Mouse (Mus musculus) midbrain, embryonic 14.5 days (tissue): Measurements from ENCODE around the gene A430005L14Rik. TPM values are rescaled to one million over a fixed set of nuclear protein-coding genes. Genes with fewer than 3 reads are reported as not detected.

ENCODE experiments used
- ATAC-seq: fragments of 200-750 bp; cut with Nextera tagmentation; 2 replicates; pipeline ENCODE4 v1.8.0; 2017; ENCODE audit warnings: moderate number of reproducible peaks, moderate library complexity; ENCODE audit not compliant: low FRiP score, low TSS enrichment
- DNase-seq: peaks from one replicate; pipeline ENCODE4 v3.0.0-alpha.2; 2015
- H3K27ac ChIP-seq: fragments of 300-500 bp; sonication (generic); replicated peaks from 2 replicates; pipeline ENCODE4 v1.5.1; 2014; ENCODE audit warnings: mild to moderate bottlenecking, low read depth, low read length, moderate library complexity
- H3K27me3 ChIP-seq: fragments of 300-500 bp; sonication (generic); 2 replicates; pipeline ENCODE4 v1.6.1; 2014; ENCODE audit warnings: low read length, control low read depth, mixed read lengths; ENCODE audit not compliant: control insufficient read depth, insufficient read depth
- H3K36me3 ChIP-seq: fragments of 300-500 bp; sonication (generic); 2 replicates; pipeline ENCODE4 v1.6.1; 2014; ENCODE audit warnings: low read length, control low read depth; ENCODE audit not compliant: control insufficient read depth, insufficient read depth
- H3K4me1 ChIP-seq: fragments of 300-500 bp; sonication (generic); 2 replicates; pipeline ENCODE4 v1.6.1; 2014; ENCODE audit warnings: mild to moderate bottlenecking, antibody characterized with exemption, low read length, control low read depth; ENCODE audit not compliant: control insufficient read depth, insufficient read depth
- H3K4me2 ChIP-seq: fragments of 300-500 bp; sonication (generic); 2 replicates; pipeline ENCODE4 v1.6.1; 2014; ENCODE audit warnings: mild to moderate bottlenecking, low read length, moderate library complexity
- H3K4me3 ChIP-seq: fragments of 300-500 bp; sonication (generic); replicated peaks from 2 replicates; pipeline ENCODE4 v1.5.1; 2014; ENCODE audit warnings: low read depth, low read length
- H3K9ac ChIP-seq: fragments of 300-500 bp; sonication (generic); replicated peaks from 2 replicates; pipeline ENCODE4 v1.6.1; 2014; ENCODE audit warnings: mild to moderate bottlenecking, low read length, moderate library complexity
- H3K9me3 ChIP-seq: fragments of 300-500 bp; sonication (generic); 2 replicates; pipeline ENCODE4 v1.6.1; 2016; ENCODE audit warnings: low read length, control low read depth, mixed read lengths; ENCODE audit not compliant: control insufficient read depth
- WGBS: fragments of 180-500 bp; shearing (Covaris S2); extraction: QIAGEN DNeasy Blood & Tissue Kit; methylation state at CpG from one replicate; pipeline ENCODE4 v1.1.7; 2014; 5-methylcytosine and 5-hydroxymethylcytosine counted together
- polyA plus RNA-seq: library from polyadenylated mRNA; unstranded; fragments of >200 nt; fragmentation: Nextera tagmentation; extraction: Ambion mirVana; gene quantifications from 2 replicates; pipeline ENCODE4 v1.2.1, GENCODE M21; 2014

A430005L14Rik gene
- polyA plus RNA-seq, 1 experiment from 2014 or later = 63.3 TPM

DNA sequence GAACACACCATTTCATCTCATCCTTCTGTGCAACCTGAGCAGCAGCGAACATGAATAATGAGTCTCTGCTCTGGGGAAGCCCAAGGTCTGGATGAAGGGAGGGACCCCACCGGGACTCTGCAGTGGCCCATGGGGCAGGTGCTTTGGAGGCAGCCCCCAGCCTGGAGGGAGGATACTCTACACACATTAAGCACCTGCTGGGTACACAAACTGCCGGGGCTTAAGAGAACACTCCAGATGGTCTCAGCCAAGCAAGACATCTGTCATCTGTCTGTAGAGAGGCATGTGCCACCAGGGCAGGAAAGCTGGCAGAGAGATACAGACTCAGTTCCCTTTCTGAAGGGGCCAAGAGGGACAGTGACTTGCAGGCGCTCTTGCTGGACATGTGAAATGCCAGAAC lies 27.1 kb upstream of the A430005L14Rik start:
- H3K27ac ChIP-seq = no peak overlapping the region
- no peak overlapping the region for H3K4me3 ChIP-seq
- H3K9ac ChIP-seq = no peak overlapping the region
- no peaks in the 10 kb centered on the region for H3K36me3 ChIP-seq
- no peak overlapping the region for H3K4me2 ChIP-seq
- 0 out of 2 replicates have a peak, but pooled peaks cover 6% of the 10 kb centered on the region for H3K27me3 ChIP-seq
- peak; percentile 50; the same call in 1 of the 2 replicates for ATAC-seq
- 0 out of 2 replicates have a peak, but pooled peaks cover 4% of the 10 kb centered on the region for H3K4me1 ChIP-seq
- 53% methylated on average over 4 of the region's 4 CpGs for WGBS
- no peaks in the 10 kb centered on the region for H3K9me3 ChIP-seq
- no peak for DNase-seq

GRCm38 (mm10) chr4:153943243-153943642 lies 13.8 kb upstream of the A430005L14Rik start:
- Histone ChIP-seq H3K27ac (no peak overlapping the region), H3K4me3 (no peak overlapping the region), H3K4me2 (no peak overlapping the region), H3K9ac (no peak overlapping the region), H3K4me1 (0 out of 2 replicates have a peak, but pooled peaks cover 3% of the 10 kb centered on the region), H3K27me3 (no peaks in the 10 kb centered on the region; the same call in 1 of the 2 replicates), H3K36me3 (no peaks in the 10 kb centered on the region), H3K9me3 (no peaks in the 10 kb centered on the region)
- 58% methylated on average over 4 of the region's 4 CpGs for WGBS
- DNase-seq = peak; percentile 82
- no peak for ATAC-seq

GRCm38 (mm10) chr4:153944261-153944660 lies 12.8 kb upstream of the A430005L14Rik start:
- no peak for ATAC-seq
- no peak overlapping the region for H3K4me3 ChIP-seq
- H3K36me3 ChIP-seq = no peaks in the 10 kb centered on the region
- DNase-seq = peak; percentile 26
- no peaks in the 10 kb centered on the region for H3K9me3 ChIP-seq
- 63% methylated on average over 6 of the region's 6 CpGs for WGBS
- no peaks in the 10 kb centered on the region; the same call in 1 of the 2 replicates for H3K27me3 ChIP-seq
- 0 out of 2 replicates have a peak, but pooled peaks cover 3% of the 10 kb centered on the region for H3K4me1 ChIP-seq
- H3K9ac ChIP-seq = no peak overlapping the region
- H3K4me2 ChIP-seq = no peak overlapping the region
- no peak overlapping the region for H3K27ac ChIP-seq

- Histone ChIP-seq H3K9me3 (no peaks in the 10 kb centered on the region), H3K36me3 (no peaks in the 10 kb centered on the region), H3K27me3 (no peaks in the 10 kb centered on the region; the same call in 1 of the 2 replicates), H3K4me3 (no peak overlapping the region), H3K4me1 (0 out of 2 replicates have a peak, but pooled peaks cover 3% of the 10 kb centered on the region), H3K4me2 (no peak overlapping the region), H3K9ac (no peak overlapping the region), H3K27ac (no peak overlapping the region)
- WGBS = 88% methylated on average over 6 of the region's 6 CpGs
- no peak for ATAC-seq
- DNase-seq = no peak
Measured at GRCm38 (mm10) chr4:153945741-153946140, 11.3 kb upstream of the A430005L14Rik start.

GRCm38 (mm10) chr4:153950372-153950771 lies 6.7 kb upstream of the A430005L14Rik start:
- Histone ChIP-seq H3K27ac (no peak overlapping the region), H3K4me2 (no peak overlapping the region), H3K9ac (no peak overlapping the region), H3K27me3 (no peaks in the 10 kb centered on the region), H3K4me3 (no peak overlapping the region), H3K4me1 (peaks cover 6% of the 10 kb centered on the region; the same call in 1 of the 2 replicates), H3K9me3 (no peaks in the 10 kb centered on the region), H3K36me3 (no peaks in the 10 kb centered on the region)
- DNase-seq (no peak), ATAC-seq (no peak)
- 68% methylated on average over 2 of the region's 2 CpGs for WGBS

DNA sequence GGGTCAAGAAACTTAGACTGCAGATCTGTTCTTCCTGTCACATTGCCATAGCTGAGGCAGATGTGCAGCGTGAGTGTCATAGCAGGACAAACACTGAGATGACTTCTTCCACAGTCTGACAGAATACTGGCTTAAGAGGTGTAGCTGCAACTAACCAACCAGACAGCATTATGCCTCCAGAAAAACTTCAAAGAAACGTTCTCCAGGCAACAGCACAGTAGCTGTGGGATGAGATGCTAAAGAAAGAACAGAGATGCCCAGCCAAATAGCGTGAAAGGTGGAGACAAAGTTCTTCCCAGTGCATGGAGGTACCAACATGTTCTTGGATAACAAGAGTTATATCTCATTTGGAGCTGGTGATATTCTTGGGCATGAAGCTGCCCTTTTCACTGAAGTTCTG lies 5.9 kb upstream of the A430005L14Rik start:
- H3K27ac ChIP-seq = no peak overlapping the region
- no peak for ATAC-seq
- no peaks in the 10 kb centered on the region for H3K9me3 ChIP-seq
- 63% methylated on average over 3 of the region's 3 CpGs for WGBS
- no peak overlapping the region for H3K4me2 ChIP-seq
- no peak overlapping the region for H3K4me3 ChIP-seq
- no peak overlapping the region for H3K9ac ChIP-seq
- H3K36me3 ChIP-seq = no peaks in the 10 kb centered on the region
- H3K4me1 ChIP-seq = peaks cover 6% of the 10 kb centered on the region; the same call in 1 of the 2 replicates
- DNase-seq = no peak
- no peaks in the 10 kb centered on the region for H3K27me3 ChIP-seq

DNA sequence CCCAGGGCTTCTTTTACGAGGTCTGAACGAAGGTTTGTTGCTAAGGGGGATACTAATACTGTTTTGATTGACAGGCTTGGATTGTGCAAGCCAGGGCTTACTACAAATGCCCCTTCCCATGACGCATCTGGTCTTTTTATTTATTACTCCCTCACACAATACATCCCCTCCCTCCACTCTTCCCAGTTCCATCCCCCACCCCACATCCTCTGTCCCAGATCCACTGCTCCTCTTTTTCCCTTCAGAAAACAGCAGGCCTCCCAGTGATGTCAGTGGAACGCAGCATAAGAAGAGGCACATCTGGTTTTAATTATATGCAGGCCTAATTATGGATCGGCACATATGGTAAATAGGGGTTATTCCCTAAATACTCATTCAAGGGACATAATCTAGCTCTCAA lies 5.3 kb upstream of the A430005L14Rik start:
- WGBS = 14% methylated on average over 5 of the region's 5 CpGs
- Histone ChIP-seq H3K27me3 (no peaks in the 10 kb centered on the region), H3K4me3 (no peak overlapping the region), H3K4me2 (no peak overlapping the region), H3K9me3 (no peaks in the 10 kb centered on the region), H3K9ac (no peak overlapping the region), H3K27ac (peak overlapping the region; percentile 27; the same call in 1 of the 2 replicates), H3K4me1 (peaks cover 12% of the 10 kb centered on the region; the same call in 1 of the 2 replicates), H3K36me3 (no peaks in the 10 kb centered on the region)
- DNase-seq (no peak), ATAC-seq (no peak)

GRCm38 (mm10) chr4:153955651-153956050 lies 1.4 kb upstream of the A430005L14Rik start:
- H3K4me1 ChIP-seq = peaks cover 21% of the 10 kb centered on the region
- H3K9me3 ChIP-seq = no peaks in the 10 kb centered on the region
- DNase-seq (no peak), ATAC-seq (no peak)
- peaks cover 11% of the 10 kb centered on the region for H3K36me3 ChIP-seq
- no peak overlapping the region for H3K4me3 ChIP-seq
- H3K27ac ChIP-seq = no peak overlapping the region
- WGBS = 78% methylated on average over 8 of the region's 8 CpGs
- no peaks in the 10 kb centered on the region for H3K27me3 ChIP-seq
- H3K9ac ChIP-seq = no peak overlapping the region
- no peak overlapping the region for H3K4me2 ChIP-seq
